Mouse (Mus musculus): ENCODE measurements around the gene Arap1.

- no peak for TF ChIP-seq CTCF (conservative IDR thresholded peaks at IDR 0.05; ENCODE audit: low read length)
- TF ChIP-seq POU5F1 (IDR thresholded peaks at IDR 0.05; ENCODE audit: borderline replicate concordance, low read length) = no peak
Measured at GRCm38 (mm10) chr7:101421529-101421928, 73.7 kb downstream of the Arap1 start, which contains the start of gene Pde2a.
